Mouse (Mus musculus): ENCODE data around the gene Mtap.

Mtap gene

GRCm38 (mm10) chr4:89137542-89138360 lies 829 bp downstream of the Mtap start:
- peak; percentile 41 to 58 for DNase-seq (ENCODE audit: low spot score in 2 of 2)

- DNase-seq (ENCODE audit: low spot score in 2 of 2): no peak
These were observed 1.4 kb downstream of the Mtap start for GRCm38 (mm10) chr4:89138361-89138651.

- DNase-seq (ENCODE audit: low spot score in 2 of 2): no peak
These were observed 3.9 kb downstream of the Mtap start for GRCm38 (mm10) chr4:89140832-89141231.

DNA sequence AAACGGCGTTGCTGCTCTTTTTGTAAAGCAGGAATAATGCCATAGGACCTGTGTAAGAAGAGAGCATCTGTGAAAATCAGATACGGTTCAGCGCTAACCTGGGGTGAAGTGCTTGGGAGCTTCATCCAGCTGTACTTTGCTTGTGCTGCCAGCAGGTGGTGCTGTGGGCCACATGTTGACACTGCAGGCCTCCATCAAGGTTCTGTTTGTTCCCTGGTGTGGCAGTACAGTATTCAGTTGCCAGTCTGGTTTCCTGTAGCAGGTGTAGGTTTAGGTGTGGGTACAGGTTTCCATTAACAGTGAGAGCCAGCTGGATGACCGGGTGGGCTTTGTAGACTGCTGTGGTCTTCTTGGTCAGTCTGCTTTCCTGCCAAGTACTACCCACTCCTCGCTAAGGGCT lies 8.5 kb downstream of the Mtap start:
- peak; percentile 63 to 84 for DNase-seq (ENCODE audit: low spot score in 2 of 2)

GRCm38 (mm10) chr4:89146291-89146690 lies 9.4 kb downstream of the Mtap start:
- DNase-seq (ENCODE audit: low spot score in 2 of 2): no peak

DNA sequence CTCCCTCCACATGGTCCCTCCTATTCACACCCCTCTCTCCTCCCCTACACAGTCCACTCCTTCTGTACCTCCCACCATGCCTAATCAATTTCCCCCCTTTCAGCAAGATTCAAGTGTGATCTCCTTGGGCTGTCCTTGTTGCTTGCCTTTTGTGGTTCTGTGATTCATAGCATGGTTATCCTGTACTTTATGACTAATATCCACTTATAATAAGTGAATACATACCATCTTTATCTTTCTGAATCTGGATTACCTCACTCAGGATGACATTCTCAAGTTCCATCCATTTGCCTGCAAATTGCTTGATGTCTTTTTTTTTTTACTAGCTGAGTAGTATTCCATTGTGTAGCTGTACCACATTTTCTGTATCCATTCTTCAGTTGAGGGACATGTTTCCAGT lies 12.3 kb downstream of the Mtap start:
- DNase-seq (ENCODE audit: low spot score in 2 of 2): no peak

GRCm38 (mm10) chr4:89161389-89161788 lies 24.5 kb downstream of the Mtap start:
- DNase-seq (ENCODE audit: low spot score in 2 of 2): no peak

GRCm38 (mm10) chr4:89162496-89162895 lies 25.6 kb downstream of the Mtap start:
- no peak for DNase-seq (ENCODE audit: low spot score in 2 of 2)

- no peak for DNase-seq (ENCODE audit: low spot score in 2 of 2)
These were observed 26.7 kb downstream of the Mtap start for GRCm38 (mm10) chr4:89163613-89164012.

DNA sequence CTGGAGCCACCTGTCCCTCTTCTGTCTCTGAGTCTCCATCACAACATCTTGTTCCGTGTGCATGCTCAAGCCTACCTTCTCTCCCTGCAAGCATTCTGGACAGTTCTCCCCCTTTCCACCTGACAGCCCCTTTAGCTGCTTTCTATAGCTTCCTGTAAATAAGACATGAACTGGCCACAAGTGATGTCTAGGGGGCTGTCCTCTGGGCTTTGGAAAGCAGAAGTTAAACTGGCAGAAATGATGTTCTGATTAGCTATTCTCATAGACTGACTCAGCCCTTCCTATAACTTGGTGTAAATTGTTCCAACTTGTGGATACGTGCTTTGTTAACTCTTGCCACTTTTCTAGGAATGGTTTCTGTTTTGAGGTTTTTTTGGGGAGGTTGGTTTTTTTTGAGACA lies 27.8 kb downstream of the Mtap start:
- DNase-seq (ENCODE audit: low spot score in 2 of 2): no peak

- DNase-seq (ENCODE audit: low spot score in 2 of 2): no peak
These were observed 32.0 kb downstream of the Mtap start for GRCm38 (mm10) chr4:89168877-89169276.

DNA sequence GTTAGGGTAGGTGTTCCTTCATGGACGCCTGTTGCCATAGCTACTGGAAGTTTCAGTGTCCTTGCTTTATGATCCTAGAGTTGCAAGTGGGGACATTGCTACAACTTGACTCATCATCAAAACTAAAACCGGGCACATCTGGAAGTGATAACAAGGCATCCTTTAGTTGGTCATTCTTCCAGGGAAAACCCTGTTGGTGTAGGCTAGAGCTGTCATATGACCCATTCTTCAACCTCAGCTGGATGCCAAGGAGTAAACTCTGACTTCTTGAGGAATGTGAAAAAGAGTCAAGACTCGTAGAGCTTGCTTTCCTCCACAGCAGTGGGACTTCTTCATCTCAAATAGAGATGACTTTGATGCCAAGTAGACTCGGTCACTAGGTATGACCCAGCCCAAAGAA lies 32.8 kb downstream of the Mtap start:
- DNase-seq (ENCODE audit: low spot score in 2 of 2): no peak

GRCm38 (mm10) chr4:89170931-89171330 lies 34.0 kb downstream of the Mtap start:
- no peak for DNase-seq (ENCODE audit: low spot score in 2 of 2)

DNA sequence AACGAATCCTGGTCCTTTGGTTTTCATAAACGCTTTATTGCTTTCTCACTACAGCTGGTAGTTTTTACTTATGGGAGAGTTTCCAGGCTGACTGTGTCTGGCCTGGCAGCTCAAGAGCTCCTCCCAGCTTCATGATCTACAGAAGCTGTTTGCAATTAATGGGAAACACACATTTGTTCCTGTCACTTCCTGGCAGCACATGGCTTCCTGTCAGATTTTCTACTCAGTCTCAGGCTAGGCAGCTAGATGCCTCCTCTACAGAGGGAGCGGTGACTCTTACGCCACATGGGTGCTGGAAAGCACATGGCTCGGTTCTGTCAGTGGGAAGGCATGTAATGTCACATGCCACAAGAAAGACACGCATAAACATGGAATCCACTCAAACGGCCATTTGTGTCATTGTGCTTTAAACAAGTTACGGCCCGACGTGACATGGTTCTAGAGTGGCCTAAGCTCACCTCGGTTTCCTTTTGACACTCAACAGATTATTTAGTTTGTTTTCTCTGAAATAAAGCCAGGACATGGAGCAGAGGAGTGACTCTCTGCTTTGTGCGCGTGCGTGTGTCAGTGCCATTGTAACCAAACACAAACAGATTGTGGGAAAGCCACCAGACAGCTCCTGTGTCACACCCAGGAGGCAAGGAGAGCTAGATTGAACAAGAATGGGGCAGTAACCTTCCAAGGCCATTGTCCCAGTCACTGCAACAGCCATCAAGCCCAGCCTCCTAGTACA lies 36.1 kb downstream of the Mtap start:
- DNase-seq (ENCODE audit: low spot score in 2 of 2): no peak

DNA sequence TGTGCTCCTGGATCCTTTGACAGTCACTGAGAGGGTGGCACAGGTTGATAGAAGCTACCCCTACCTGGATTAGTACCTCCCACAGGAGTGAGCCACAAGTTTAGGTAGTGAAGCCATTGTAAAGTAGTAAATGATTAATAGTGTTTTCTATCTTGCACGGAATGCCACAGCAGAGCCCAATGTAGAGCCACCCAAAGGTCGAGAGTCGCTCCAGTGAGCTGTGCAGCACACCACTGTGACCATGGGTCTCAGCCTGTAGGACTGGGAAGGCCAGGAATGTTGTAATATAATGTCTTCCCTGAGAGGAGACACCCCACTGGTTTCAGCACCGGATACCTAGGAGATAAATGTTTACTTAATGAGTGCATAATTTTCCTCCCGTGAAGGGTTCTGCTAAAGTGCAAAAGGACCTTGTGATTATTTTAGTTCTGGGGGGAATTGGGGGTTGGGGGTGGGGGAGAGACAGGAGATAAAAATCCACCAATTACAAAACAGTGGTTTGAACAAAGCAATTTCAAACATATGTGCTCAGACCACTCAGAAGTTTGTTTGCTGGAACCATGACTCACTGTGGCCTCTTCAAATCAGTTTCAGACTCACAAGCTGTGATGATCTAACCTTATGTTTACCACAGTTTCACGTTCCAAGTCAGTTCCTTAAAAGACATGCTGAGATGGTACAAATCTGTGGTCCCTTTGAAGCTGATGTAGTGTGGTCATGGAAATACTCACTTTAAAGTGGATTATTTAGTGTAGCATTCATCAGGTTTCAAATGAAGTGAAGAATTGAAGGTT lies 40.8 kb downstream of the Mtap start:
- no peak for DNase-seq (ENCODE audit: low spot score in 2 of 2)

DNA sequence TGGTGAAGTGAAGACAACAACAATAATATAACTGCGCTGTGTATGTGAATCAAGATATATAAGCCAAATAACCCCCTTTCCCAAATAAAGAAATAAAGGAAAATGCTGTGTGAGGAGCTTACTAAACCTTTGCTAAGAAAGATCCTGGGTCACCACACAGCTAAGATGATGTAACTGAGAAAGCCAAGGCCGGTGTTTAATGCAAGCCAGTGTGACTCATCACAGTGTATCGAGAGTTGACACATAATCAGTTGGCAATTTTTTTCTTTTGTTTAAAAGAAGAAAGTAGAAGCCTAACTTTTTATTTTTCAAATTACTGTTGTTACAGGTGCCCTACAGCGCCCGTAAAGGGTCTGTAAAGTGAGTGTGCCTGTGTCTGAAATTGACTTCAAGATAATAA lies 43.2 kb downstream of the Mtap start:
- DNase-seq (ENCODE audit: low spot score in 2 of 2): no peak

- no peak for DNase-seq (ENCODE audit: low spot score in 2 of 2)
These were observed 44.7 kb downstream of the Mtap start for GRCm38 (mm10) chr4:89181656-89182055.

DNA sequence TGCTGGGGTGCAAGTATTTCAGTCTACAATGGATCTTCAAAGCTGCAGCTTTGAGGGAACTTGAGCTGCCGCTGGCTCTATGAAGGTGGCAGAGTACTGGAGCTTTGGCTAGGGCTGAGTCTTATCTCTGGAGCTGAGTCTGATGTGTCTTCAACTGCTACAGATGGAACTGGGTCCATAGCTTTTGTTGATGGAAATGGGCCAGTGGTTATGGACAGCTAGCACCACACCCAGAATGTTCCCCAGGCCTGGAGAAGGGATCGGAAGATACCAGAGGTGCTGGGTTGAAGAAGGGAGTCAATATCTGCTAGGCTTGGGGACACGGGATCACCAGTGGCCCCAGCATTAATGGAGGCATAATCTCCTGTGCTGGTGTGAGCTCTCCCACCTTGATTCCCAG lies 45.6 kb downstream of the Mtap start:
- DNase-seq (ENCODE audit: low spot score in 2 of 2): no peak

GRCm38 (mm10) chr4:89195481-89195880 lies 58.6 kb downstream of the Mtap start:
- DNase-seq (ENCODE audit: low spot score in 2 of 2): no peak

- no peak for DNase-seq (ENCODE audit: low spot score in 2 of 2)
These were observed 60.2 kb downstream of the Mtap start for GRCm38 (mm10) chr4:89197128-89197527.

- no peak for DNase-seq (ENCODE audit: low spot score in 2 of 2)
These were observed 63.9 kb downstream of the Mtap start for GRCm38 (mm10) chr4:89200806-89201205.

DNA sequence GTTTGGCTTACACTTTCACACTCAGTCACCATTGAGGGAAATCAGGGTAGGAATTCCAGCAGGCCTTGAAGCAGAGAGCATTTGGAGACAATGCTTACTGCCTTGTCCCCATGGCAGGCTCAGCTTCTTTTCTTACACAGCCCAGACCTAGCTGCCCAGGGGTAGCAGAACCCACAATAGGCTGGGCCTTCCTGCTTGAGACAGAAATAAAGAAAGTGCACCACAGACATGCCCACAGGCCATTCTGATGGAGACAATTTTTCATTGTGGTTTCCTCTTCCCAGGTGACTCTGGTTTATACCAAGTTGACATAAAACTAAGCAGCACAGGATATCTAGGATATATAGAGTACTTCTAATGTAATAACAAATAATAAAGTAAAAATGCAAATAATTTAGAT lies 72.4 kb downstream of the Mtap start:
- DNase-seq (ENCODE audit: low spot score in 2 of 2): no peak

GRCm38 (mm10) chr4:89210314-89210713 lies 73.4 kb downstream of the Mtap start:
- DNase-seq (ENCODE audit: low spot score in 2 of 2): no peak
